Mouse (Mus musculus) cerebellum, adult 8-10 months (tissue): ENCODE data around the gene Slc22a14.
"Not testable (repeated sequence)": the region's sequence is repeated elsewhere in the genome, so short reads cannot be mapped to it uniquely, and the experiment has no call there.

Experiments
- DNase-seq: peaks from one replicate; pipeline ENCODE4 v3.0.0; 2022

Gene Slc22a14

DNA sequence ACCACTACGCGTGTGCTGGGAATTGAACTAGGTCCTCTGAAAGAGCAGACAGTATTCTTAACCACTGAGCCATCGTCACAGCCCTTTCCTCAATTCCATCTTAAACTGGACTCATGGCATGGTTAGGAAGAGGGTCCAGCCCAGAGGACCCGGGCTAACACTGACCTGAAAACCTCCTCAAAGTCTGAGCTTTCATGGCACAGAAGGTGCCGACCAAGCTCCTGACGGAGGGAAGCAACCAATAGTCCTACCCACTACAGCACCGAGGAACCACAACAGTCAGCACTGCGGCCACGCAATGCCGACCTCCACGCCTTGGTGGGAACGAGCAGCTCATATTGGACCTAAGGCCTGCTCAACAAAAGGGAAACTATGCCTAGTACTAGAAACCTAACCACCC lies 109.2 kb downstream of the Slc22a14 start:
- no peak for DNase-seq

DNA sequence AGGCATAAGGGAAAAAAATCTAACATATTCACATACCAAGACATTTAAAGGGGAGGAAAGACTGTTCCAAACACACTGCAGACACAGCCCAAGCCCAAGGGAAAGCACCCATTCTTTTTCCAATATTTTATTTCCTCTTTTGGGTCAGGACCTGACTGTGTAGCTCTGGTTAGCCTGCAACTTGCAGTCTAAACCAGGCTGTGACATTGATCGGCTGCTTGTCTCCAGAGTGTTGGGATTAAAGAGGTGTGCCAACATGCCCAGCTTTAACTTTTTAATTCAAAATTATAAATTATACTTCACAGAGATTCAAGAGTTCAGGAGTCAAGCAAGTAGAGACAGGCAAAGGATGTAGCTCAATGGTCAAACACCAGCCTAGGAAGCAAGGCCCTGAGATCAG lies 110.3 kb downstream of the Slc22a14 start:
- DNase-seq = no peak

DNA sequence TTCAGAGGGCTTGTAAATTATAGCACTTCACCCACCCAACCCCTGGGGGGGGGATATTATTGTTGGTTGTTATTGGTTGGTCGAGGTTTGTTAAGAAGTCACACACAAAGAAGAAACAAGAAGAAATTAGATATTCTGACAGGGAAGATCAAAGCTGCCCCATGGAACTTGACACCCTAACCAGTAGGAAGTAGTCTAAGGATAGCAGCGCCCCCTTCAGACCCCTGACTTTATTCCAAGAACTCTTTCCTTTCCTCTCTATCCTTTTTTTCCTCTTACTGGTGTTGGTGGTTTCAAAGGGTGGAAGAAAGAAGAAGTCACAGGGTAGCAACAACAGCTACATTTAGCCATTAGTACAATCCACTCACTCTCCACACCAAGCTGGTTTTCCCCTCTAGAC lies 111.2 kb downstream of the Slc22a14 start:
- DNase-seq = no peak

DNA sequence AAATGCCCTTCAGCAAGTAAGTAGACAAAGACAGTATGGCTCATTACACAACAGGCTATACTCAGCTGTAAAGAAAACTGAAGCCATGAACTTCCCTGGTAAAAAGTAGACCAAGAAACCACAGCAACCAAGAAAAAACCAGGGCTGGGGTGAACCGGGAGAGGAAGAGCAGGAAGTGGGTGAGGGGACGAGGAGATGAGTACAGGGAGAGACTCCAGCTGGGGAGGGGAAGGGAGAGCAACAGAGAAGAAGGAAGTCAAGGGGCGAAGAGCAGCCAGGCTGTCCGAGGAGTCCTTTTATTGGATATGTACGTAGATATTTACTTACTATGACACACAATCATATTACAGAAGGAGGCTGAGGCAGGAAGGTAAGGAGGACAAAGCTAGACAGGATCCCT lies 117.4 kb downstream of the Slc22a14 start:
- DNase-seq = no peak

DNA sequence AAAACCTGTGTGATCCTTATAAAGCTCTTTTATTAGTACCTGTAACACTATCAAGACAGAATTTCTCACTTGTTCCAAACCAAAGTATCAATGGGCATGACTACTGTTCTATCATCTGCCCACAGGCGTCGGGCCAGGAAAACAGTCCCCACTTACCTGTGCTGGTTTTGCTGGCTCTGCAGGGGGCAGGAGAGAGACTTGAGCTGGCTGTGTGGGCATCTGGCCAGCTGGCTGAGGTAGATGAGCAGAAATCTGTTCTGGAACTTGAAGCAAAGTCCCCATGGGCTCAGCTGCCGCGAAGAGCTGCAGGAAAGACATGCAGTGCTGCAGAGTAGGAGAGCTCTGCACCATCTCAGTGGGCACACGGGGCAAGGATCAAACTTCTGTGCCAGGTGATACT lies 118.5 kb downstream of the Slc22a14 start:
- DNase-seq = peak; percentile 23

DNA sequence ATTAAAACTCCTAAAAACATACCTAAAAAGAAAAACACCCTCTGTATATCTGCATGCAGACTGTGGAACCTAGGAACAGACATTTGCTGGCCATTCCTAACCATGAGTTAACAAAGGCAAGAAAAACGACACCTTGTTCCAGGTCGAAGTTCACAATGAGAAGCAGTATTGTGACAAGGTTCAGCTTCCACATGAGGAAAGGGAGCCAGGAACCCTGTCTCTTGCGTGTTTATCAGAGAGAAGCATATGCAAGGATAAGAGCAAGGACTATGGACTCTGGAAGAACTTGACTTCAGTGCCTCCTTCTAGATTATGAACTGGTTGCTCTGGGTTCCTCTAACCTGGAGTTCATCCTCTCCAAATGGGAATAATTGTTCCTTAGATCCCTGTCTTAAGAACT lies 121.4 kb downstream of the Slc22a14 start:
- no peak for DNase-seq

DNA sequence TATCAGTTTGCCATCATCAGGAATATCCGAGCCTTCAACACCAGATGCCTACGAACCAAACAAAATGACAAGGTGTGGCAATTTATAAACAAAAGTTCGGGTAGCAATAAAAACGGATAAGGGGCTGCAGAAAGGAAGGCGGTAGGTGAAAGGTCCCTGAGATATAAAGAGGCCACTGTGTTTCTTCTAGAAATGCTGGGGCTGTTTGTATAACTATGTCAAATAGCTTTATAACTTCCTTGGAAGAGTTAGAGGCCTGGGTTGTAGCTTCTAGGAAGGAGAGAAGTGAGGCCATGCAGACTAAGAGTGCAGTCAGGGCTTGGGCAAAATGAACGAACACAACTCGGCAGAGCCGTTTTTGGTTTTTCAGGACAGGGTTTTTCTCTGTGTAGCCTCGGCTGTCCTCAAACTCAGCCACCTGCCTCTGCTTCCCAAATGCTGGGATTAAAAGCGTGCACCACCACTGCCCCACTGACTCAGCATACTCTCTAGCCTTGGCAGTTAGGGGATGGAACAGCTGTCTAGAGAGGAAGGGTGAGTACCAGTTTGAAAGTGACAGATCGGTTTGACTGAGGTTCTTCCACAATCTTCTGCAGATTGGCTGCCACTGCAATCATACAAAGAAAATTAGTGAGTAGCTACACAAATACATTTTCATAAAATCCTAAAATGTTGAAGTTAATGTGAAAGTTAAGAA lies 124.0 kb downstream of the Slc22a14 start:
- no peak for DNase-seq

DNA sequence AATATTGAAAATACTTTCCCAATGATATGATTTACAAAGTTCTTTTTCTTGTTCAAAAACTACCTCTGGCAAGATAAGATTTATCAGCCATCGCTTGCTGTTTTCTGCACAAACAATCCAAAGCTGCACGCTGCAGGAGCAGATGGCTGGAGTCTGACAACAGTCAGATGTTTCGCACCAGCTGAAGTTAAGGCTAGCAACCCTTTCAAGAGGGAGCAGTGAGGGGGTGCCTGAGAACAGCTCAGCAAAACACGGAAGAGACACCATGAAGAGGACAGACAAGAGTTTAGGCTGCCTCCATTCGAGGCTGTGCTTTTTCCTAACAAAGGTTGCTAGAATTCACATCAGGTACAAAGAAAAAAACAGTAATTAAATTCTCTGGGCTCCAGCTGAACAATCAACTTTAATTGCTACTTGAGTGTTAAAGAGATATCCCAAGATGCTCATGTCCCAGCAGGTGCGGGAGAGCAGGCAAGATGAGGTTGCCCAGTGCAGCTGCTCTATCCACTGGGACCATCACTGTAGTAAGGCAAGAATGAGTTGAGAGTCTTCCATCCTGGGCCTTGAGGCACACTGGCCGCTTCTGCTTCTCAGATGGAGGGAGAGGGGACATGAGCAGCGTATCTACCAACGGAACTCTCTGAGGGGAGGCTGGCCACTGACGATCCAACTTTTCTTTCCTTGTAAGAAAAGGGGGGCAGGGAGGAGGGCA lies 124.9 kb downstream of the Slc22a14 start:
- no peak for DNase-seq

DNA sequence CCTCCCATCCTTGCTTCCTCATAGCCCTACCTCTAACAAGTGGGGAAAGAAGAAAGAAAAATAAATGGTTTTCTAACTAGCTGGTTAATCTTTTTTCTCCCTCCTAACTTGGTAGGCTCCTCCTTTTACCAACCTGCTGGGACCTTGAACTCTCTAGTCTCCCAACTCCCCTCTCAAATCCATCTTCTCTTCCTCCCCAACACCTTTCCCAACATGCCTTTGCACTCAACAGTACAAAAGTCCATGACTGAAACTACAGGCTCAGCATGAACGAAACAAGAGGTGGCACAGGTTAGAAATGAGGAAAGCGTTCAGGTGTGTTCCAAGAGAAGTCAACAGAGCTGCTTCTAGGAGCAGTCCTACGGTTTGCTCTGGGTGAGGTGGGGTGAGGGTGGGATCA lies 126.1 kb downstream of the Slc22a14 start:
- no peak for DNase-seq

DNA sequence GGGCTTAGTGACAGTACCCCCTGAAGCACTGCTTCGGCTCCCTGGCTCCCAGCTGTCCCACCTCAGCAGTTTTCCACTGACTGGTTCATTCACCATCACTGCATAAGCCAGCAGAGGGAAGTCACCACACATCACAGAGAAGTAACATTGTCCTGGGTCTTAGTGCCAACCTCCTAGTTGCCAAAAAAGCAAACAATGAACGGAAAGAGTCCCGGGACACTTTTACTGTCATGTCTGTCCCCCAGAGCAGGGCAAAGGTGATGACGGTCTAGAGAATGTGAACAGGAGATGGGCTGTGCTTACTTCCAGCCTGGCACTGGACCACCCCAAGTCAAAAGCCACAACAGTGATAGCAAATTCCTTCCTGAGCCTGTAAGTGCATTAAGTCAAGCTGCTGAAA lies 126.6 kb downstream of the Slc22a14 start:
- DNase-seq = no peak

DNA sequence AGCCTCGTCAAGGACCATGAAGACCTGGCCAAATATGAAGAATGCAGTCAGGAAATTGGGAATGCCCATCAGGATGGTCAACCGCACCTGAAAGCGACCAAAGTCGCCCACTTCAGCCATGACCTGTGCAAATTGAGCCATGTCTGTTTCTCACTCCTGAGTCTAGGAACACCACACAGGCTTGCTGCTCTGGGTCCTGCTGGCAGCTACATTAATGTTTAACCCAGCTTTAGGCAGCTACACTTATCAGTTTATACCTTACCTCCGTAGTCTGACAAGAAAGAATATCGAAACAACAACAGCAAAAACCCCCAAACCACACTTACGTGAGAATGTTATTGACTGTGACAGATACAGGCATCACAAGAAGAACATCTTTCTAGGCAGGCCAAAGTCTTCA lies 133.8 kb downstream of the Slc22a14 start:
- DNase-seq = no peak

DNA sequence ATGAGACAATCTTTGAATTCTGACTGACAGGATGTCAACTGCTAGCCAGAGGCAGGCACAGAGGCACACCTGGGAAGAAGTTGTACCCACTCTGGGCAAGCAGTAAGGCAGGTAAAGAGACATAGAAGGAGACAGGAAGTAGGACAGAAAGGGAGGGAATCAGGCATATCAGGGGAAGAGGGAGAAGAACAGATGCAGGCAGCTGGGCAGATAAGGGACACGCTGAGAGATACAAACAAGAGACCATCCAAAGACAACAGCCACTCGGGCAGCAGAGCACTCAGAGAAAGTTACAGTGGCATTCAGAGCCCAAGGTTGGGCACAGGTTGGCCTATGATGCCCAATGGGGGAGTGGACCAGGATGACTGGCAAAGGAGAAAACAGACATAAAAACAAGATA lies 134.5 kb downstream of the Slc22a14 start:
- no peak for DNase-seq

DNA sequence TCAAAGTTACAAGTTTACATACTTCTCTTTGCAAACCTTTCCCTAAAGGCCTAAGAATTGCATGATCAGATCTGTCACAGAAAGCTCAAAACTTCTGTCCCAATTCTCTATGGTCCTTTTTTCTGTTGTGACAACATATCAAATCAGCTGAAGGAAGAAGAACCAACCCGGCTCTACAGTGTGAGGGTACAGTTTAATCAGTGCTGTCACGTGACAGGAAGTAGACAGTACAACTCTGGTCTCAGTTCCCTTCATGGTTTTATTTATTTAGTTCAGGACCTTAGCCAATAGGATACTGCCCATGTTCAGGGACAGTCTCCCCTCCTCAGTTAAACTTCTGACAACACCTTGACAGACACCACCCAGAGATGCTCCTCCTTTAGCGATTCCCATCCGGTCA lies 145.1 kb downstream of the Slc22a14 start:
- no peak for DNase-seq

DNA sequence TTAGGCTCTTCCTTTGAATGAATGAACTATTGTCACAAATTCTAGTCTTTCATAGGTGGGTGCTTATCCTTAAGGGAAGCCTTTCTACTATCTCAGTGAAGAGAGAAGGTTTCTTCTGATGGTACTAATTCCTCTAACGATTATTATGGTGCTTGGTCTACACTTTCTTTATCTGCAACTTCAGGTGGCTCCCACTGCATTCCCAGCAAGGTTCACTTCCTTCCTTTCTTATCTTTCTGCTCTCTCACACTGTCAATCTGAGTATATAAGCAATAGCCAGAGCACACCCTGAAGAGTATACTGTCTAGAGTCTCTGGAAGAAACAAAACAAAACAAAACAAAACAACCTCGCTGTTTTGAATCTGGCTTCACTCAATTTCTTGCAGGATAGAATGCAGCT lies 145.7 kb downstream of the Slc22a14 start:
- DNase-seq = no peak

DNA sequence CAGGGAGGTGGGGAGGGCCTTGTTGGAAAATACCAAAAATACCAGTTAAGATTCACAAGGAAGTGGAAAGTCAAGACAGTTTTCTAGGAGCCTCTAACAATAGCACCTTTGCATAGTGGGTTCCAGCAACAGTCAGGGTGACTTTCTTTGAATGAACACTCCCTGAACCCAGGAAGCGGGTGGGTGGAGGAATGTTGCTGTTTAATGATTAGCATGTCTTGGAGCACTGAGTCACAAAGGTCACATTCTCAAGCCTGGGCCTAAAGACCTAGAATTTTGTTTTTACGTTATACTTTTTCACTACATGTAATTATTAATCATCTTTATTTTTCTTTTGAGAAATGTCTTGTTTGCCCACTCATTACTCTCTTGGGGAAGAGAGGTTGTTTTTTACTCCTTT lies 150.0 kb downstream of the Slc22a14 start:
- not testable (repeated sequence) for DNase-seq

DNA sequence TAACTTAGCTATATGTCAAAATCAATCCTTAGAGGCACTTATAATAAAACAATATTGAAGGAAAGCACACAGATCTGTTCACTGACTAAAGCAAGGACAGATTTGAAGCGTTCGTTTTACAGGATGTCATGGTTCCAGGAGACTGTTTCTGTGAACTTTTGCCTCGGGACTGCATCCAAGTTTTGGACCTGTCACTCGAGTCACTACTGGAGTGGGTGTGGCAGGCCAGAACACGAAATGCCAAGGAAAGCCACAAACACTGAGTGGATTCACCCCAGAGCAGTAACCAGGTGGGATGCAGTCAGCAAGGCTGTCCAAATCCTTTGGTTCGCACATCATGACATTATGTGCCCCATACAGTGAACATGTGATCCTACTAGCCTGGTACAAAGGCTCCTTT lies 150.8 kb downstream of the Slc22a14 start:
- no peak for DNase-seq

DNA sequence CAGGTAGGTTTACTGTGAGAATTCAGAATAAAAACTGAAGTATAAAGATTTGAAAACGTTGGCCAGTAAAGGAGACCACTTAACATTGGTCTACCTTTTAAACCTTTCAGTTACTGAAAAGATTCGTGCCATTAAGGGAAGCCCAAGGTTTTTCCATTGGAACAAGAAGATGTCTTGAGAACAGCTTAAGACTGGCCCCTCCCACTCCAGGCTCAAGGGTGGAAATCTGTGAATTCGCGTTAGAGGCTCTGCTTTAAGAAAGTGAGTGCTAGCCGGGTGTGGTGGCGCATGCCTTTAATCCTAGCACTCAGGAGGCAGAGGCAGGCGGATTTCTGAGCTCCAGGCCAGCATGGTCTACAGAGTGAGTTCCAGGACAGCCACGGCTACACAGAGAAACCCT lies 152.4 kb downstream of the Slc22a14 start:
- DNase-seq = no peak

DNA sequence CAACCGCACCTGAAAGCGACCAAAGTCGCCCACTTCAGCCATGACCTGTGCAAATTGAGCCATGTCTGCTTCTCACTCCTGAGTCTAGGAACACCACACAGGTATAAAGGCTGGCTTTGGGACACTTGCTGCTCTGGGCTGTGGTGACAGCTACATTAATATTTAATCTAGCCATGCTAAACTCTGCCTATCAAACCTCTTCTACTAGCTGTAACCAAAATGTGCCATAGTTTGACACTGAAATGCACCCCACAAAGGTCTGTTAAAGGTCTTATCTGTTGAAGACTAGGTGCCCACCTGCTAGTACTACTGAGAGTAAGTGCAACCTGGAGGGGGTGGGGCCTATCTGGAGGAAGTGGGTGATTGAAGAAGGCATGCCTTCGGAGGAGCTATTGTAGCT lies 156.4 kb downstream of the Slc22a14 start, which contains the start of gene Slc22a13:
Gene Slc22a13 (minus strand): TSS at position 101 of the 400 bp plus-strand sequence.
- no peak for DNase-seq

DNA sequence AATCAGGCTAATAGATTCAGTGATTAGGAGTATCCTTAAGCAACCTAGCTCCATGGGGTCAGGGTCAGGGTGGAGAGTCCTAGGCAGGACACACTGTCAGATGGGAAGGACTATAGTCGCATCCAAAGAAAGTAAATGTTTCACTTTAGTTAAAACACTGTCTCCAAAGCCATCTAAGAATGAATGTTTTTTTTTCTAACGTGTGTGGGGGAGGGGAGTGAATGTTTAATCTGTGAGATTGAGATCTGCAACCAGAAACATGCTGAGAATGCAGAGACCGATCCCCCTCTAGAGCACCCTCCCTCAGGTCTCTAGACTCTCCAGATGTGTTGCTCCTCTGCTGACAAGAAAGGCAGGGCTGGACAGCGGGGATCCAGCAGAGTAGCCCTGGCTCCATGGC lies 158.2 kb downstream of the Slc22a14 start:
- DNase-seq = no peak

DNA sequence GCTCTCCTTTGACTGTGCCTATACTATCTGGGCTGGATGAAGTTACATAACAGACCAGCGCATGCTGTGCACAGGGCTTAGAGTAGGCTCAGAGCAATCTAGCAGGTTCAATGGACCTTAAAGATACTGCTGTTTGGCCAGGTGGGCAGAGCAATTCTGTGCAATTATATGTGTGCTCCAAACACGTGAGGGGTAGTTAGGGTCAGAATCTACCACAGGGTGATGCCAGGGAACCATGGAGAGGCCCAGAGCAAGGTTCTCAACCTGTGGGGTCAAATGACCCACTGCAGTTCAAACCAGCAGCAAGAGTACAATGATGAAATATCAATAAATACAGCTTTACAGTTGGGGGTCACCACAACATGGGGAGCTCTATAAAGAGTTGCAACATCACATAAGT lies 158.7 kb downstream of the Slc22a14 start:
- DNase-seq = no peak

DNA sequence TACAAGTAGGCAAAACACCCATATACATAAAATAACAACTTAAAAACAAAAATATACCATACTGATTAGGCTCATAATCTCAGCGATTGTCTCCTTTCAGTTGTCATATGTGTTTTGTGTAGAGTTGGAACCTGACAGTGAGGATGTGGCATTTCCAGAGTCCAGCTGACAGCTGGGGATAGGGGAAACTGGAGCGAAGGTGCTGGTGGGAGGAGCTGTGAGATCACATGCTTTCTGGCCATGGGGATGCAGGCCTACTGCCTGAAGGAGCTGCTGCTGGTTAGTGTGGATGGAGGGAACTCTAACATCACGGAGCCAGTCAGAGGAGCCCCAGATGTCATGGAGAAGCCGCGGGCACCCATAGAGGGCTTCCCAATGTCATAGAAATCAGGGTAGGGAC lies 159.6 kb downstream of the Slc22a14 start:
- no peak for DNase-seq

DNA sequence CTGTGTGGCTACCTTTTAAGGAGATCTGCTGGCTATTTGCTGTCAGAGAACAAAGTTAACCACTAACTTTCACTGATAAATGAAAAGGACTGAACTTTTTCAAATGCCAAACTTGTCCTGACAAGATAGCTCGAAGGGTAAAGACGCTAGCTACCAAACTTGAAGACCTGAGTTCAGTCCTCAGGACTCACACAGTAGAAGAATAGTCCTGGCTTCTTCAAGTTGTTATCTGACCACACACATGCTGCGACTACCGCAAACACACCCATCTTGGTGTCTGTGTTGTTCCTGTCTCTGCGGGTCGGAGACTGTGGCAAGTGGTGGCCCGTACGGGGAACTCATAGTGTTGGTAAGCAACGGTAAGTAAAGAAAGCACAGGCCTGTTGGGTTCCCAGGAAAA lies 161.7 kb downstream of the Slc22a14 start:
- DNase-seq = no peak

DNA sequence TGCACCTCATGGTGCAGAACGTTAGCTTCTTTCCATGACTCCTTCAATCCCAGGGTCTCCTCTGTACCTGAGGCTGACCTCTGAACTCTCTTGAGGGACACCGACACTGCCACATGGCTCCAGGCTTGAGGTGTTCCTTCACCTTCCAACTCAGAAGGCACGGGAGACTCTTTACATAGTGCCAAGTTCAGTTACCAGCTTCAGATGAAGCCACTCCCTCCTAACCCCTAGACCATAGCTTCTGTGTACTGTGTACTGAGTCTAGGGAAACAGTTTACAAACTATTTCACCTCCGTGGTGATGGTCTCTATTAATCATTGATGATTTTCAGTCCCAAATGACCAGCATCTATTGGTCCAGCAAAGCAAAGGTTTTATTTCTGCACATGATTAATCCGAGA lies 163.7 kb downstream of the Slc22a14 start:
- no peak for DNase-seq

DNA sequence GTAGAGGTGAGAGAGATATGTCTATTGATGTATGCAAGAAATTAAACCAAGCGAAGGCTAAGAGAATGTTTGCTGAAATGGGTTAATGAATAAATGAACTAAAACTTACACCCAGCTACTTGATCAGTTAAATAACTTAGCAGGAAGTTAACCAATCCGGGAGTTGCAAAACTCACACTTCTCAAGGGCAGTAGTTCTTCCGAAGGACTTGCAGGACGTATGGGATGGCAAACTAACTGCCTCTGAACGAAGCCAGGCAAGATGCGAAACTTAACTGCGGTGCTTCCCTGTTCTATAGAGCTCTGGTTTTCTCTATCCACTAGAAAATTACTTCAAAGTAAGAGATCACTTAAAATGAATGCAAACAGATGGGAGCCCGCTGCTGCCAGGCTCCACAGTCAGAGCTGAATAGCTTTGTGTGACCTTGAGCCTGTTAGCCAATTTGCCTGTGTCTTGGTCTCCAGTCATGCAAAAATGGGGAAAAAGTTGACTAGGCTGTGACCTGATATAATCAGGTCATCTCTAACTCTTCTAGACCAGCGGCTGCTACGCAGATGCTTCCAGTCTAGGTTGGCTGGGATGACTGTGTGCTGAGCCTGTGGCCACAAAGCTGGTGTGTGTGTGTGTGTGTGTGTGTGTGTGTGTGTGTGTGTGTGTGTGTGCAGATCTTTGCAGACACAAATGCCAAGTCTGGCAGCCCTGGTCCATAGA lies 166.0 kb downstream of the Slc22a14 start:
- no peak for DNase-seq
